Mouse (Mus musculus): ENCODE results near the gene Olfr392. TPM values are rescaled to one million over a fixed set of nuclear protein-coding genes. Genes with fewer than 3 reads are reported as not detected.

Olfr392 gene
- not detected in 2 replicates for polyA plus RNA-seq (2014; fragmentation: Nextera tagmentation; extraction: Ambion mirVana)

GRCm38 (mm10) chr11:73816949-73817348, at the start of gene Olfr392:
TSS of gene Olfr392 (minus strand) at chr11:73817049.
- Histone ChIP-seq H3K36me3 (replicated peaks; ENCODE audit: control insufficient read depth, insufficient read depth, low read depth, low read length) (no peaks in the 10 kb centered on the region), H3K27me3 (ENCODE audit: control insufficient read depth, insufficient read depth, low read length) (no peaks in the 10 kb centered on the region), H3K9me3 (replicated peaks; ENCODE audit: control insufficient read depth, low read length) (no peaks in the 10 kb centered on the region), H3K4me3 (ENCODE audit: low read depth, low read length) (no peak within 1 kb of the TSS), H3K27ac (replicated peaks; ENCODE audit: low read depth, low read length) (no peak within 1 kb of the TSS), H3K4me1 (ENCODE audit: control insufficient read depth, insufficient read depth, low read length) (no peaks in the 10 kb centered on the region), H3K9ac (replicated peaks; ENCODE audit: low read length) (no peak within 1 kb of the TSS), H3K4me2 (ENCODE audit: low read depth, low read length) (no peak within 1 kb of the TSS)
- WGBS, result 90% methylated on average over 1 of the region's 1 CpGs
- ATAC-seq (replicated peaks; ENCODE audit: insufficient number of reproducible peaks, low FRiP score, low TSS enrichment, low read depth) (no peak), DNase-seq (ENCODE audit: low spot score) (no peak)

- Histone ChIP-seq H3K36me3 (replicated peaks; ENCODE audit: control insufficient read depth, insufficient read depth, low read depth, low read length) (no peaks in the 10 kb centered on the region), H3K4me1 (ENCODE audit: control insufficient read depth, insufficient read depth, low read length) (no peaks in the 10 kb centered on the region), H3K4me2 (ENCODE audit: low read depth, low read length) (no peak within 1 kb of the TSS), H3K9ac (replicated peaks; ENCODE audit: low read length) (no peak within 1 kb of the TSS), H3K4me3 (ENCODE audit: low read depth, low read length) (no peak within 1 kb of the TSS), H3K9me3 (replicated peaks; ENCODE audit: control insufficient read depth, low read length) (no peaks in the 10 kb centered on the region), H3K27ac (replicated peaks; ENCODE audit: low read depth, low read length) (no peak within 1 kb of the TSS), H3K27me3 (ENCODE audit: control insufficient read depth, insufficient read depth, low read length) (no peaks in the 10 kb centered on the region)
- DNase-seq (ENCODE audit: low spot score) (no peak), ATAC-seq (replicated peaks; ENCODE audit: insufficient number of reproducible peaks, low FRiP score, low TSS enrichment, low read depth) (no peak)
Observed at GRCm38 (mm10) chr11:73851354-73851753, 34.5 kb upstream of the Olfr392 start, which contains the start of gene Olfr393. TSS of gene Olfr393 (minus strand) at chr11:73851454.

- Histone ChIP-seq H3K9ac (replicated peaks; ENCODE audit: low read length) (no peak within 1 kb of the TSS), H3K4me3 (ENCODE audit: low read depth, low read length) (no peak within 1 kb of the TSS), H3K36me3 (replicated peaks; ENCODE audit: control insufficient read depth, insufficient read depth, low read depth, low read length) (no peaks in the 10 kb centered on the region), H3K27me3 (ENCODE audit: control insufficient read depth, insufficient read depth, low read length) (no peaks in the 10 kb centered on the region), H3K9me3 (replicated peaks; ENCODE audit: control insufficient read depth, low read length) (no peaks in the 10 kb centered on the region), H3K4me1 (ENCODE audit: control insufficient read depth, insufficient read depth, low read length) (no peaks in the 10 kb centered on the region), H3K4me2 (ENCODE audit: low read depth, low read length) (no peak within 1 kb of the TSS), H3K27ac (replicated peaks; ENCODE audit: low read depth, low read length) (no peak within 1 kb of the TSS)
- DNase-seq (ENCODE audit: low spot score) (no peak), ATAC-seq (replicated peaks; ENCODE audit: insufficient number of reproducible peaks, low FRiP score, low TSS enrichment, low read depth) (no peak)
- 32% methylated on average over 1 of the region's 1 CpGs for WGBS
Observed at GRCm38 (mm10) chr11:73802952-73803351, 13.9 kb downstream of the Olfr392 start, which contains the start of gene Olfr391-ps. TSS of gene Olfr391-ps (minus strand) at chr11:73803052.

DNA sequence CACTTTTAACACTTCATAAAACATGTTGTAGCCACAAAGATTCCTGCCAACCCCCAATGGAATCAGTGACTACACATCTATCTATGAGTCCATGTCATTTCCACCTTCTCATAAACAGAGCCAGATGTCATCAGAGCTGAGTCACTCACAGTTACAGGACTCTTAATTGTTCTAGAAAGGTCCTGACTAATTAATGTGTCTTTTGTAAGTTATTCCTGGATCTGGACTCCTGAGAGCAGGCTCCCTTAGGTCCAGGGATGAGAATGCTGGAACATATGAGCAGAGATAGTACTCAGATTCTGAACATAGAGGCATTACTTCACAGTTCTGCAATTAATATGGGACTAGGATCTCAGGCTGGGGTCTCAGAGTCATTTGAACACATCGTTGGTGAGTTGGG, 34.2 kb downstream of the Olfr392 start, which contains the start of gene Olfr390:
Olfr390 (plus strand) TSS at position 301 of the 400 bp plus-strand sequence.
- Histone ChIP-seq H3K4me1 (ENCODE audit: control insufficient read depth, insufficient read depth, low read length) (no peaks in the 10 kb centered on the region), H3K4me2 (ENCODE audit: low read depth, low read length) (no peak within 1 kb of the TSS), H3K27me3 (ENCODE audit: control insufficient read depth, insufficient read depth, low read length) (no peaks in the 10 kb centered on the region), H3K9me3 (replicated peaks; ENCODE audit: control insufficient read depth, low read length) (no peaks in the 10 kb centered on the region), H3K9ac (replicated peaks; ENCODE audit: low read length) (no peak within 1 kb of the TSS), H3K4me3 (ENCODE audit: low read depth, low read length) (no peak within 1 kb of the TSS), H3K36me3 (replicated peaks; ENCODE audit: control insufficient read depth, insufficient read depth, low read depth, low read length) (no peaks in the 10 kb centered on the region), H3K27ac (replicated peaks; ENCODE audit: low read depth, low read length) (no peak within 1 kb of the TSS)
- ATAC-seq (replicated peaks; ENCODE audit: insufficient number of reproducible peaks, low FRiP score, low TSS enrichment, low read depth) (no peak), DNase-seq (ENCODE audit: low spot score) (no peak)
- WGBS, result 70% methylated on average over 1 of the region's 1 CpGs

GRCm38 (mm10) chr11:73780613-73781012, 36.2 kb downstream of the Olfr392 start, which contains the start of gene Olfr389:
TSS of gene Olfr389 (minus strand) at chr11:73780713.
- H3K9me3 ChIP-seq (replicated peaks; ENCODE audit: control insufficient read depth, low read length), result no peaks in the 10 kb centered on the region
- no peak within 1 kb of the TSS for H3K9ac ChIP-seq (replicated peaks; ENCODE audit: low read length)
- H3K4me1 ChIP-seq (ENCODE audit: control insufficient read depth, insufficient read depth, low read length), result no peaks in the 10 kb centered on the region
- no peak within 1 kb of the TSS for H3K27ac ChIP-seq (replicated peaks; ENCODE audit: low read depth, low read length)
- no peak within 1 kb of the TSS for H3K4me2 ChIP-seq (ENCODE audit: low read depth, low read length)
- WGBS, result 90% methylated on average over 1 of the region's 1 CpGs
- DNase-seq (ENCODE audit: low spot score) (no peak), ATAC-seq (replicated peaks; ENCODE audit: insufficient number of reproducible peaks, low FRiP score, low TSS enrichment, low read depth) (no peak)
- no peaks in the 10 kb centered on the region for H3K27me3 ChIP-seq (ENCODE audit: control insufficient read depth, insufficient read depth, low read length)
- H3K4me3 ChIP-seq (ENCODE audit: low read depth, low read length), result no peak within 1 kb of the TSS
- H3K36me3 ChIP-seq (replicated peaks; ENCODE audit: control insufficient read depth, insufficient read depth, low read depth, low read length), result no peaks in the 10 kb centered on the region

Other genes starting within 250 kb of the Olfr392 start
- not detected in 2 replicates for gene Olfr385, start 224.0 kb downstream of the Olfr392 start, polyA plus RNA-seq (2014; fragmentation: Nextera tagmentation; extraction: Ambion mirVana)
- not detected in 2 replicates for gene Olfr384, start 218.5 kb downstream of the Olfr392 start, polyA plus RNA-seq (2014; fragmentation: Nextera tagmentation; extraction: Ambion mirVana)
- gene Zfp735, start 128.3 kb downstream of the Olfr392 start, polyA plus RNA-seq (2014; fragmentation: Nextera tagmentation; extraction: Ambion mirVana), result not detected in 2 replicates
- not detected in 2 replicates for gene Olfr389, start 36.3 kb downstream of the Olfr392 start, polyA plus RNA-seq (2014; fragmentation: Nextera tagmentation; extraction: Ambion mirVana)
- not detected in 2 replicates for gene Olfr390, start 34.1 kb downstream of the Olfr392 start, polyA plus RNA-seq (2014; fragmentation: Nextera tagmentation; extraction: Ambion mirVana)
- not detected in 2 replicates for gene Olfr391-ps, start 14.0 kb downstream of the Olfr392 start, polyA plus RNA-seq (2014; fragmentation: Nextera tagmentation; extraction: Ambion mirVana)
- not detected in 2 replicates for gene Olfr393, start 34.4 kb upstream of the Olfr392 start, polyA plus RNA-seq (2014; fragmentation: Nextera tagmentation; extraction: Ambion mirVana)
- not detected in 2 replicates for gene Olfr394, start 73.7 kb upstream of the Olfr392 start, polyA plus RNA-seq (2014; fragmentation: Nextera tagmentation; extraction: Ambion mirVana)
- gene Olfr395, start 92.2 kb upstream of the Olfr392 start, polyA plus RNA-seq (2014; fragmentation: Nextera tagmentation; extraction: Ambion mirVana), result not detected in 2 replicates
- gene Olfr23, start 119.6 kb upstream of the Olfr392 start, polyA plus RNA-seq (2014; fragmentation: Nextera tagmentation; extraction: Ambion mirVana), result not detected in 2 replicates
- gene Olfr397, start 143.8 kb upstream of the Olfr392 start, polyA plus RNA-seq (2014; fragmentation: Nextera tagmentation; extraction: Ambion mirVana), result not detected in 2 replicates
- not detected in 2 replicates for gene Olfr398, start 173.4 kb upstream of the Olfr392 start, polyA plus RNA-seq (2014; fragmentation: Nextera tagmentation; extraction: Ambion mirVana)
- not detected in 2 replicates for gene Olfr139, start 239.5 kb upstream of the Olfr392 start, polyA plus RNA-seq (2014; fragmentation: Nextera tagmentation; extraction: Ambion mirVana)
- gene Olfr399, start 239.6 kb upstream of the Olfr392 start, polyA plus RNA-seq (2014; fragmentation: Nextera tagmentation; extraction: Ambion mirVana), result not detected in 2 replicates

Measured in embryonic facial prominence, embryonic 11.5 days (tissue).